Mouse (Mus musculus) kidney, adult 2 months (tissue): ENCODE results near the gene Tbxa2r. TPM values are rescaled to one million over a fixed set of nuclear protein-coding genes. Genes with fewer than 3 reads are reported as not detected.

Source experiments
- DNase-seq: peaks from one replicate; pipeline ENCODE4 v3.0.0; 2021
- H3K27ac ChIP-seq: fragments of 200-500 bp; 2 replicates; pipeline ENCODE4 v1.5.1; 2012; ENCODE audit warnings: low read depth, low read length, control low read depth, inconsistent platforms; ENCODE audit not compliant: insufficient read depth
- H3K27me3 ChIP-seq: fragments of 200-500 bp; replicated peaks from 2 replicates; pipeline ENCODE4 v1.6.1; 2012; ENCODE audit warnings: mild to moderate bottlenecking, moderate library complexity, low read length, inconsistent platforms; ENCODE audit not compliant: control insufficient read depth, insufficient read depth
- H3K36me3 ChIP-seq: fragments of 200-500 bp; 2 replicates; pipeline ENCODE4 v1.6.1; 2012; ENCODE audit warnings: mild to moderate bottlenecking, moderate library complexity, low read length, inconsistent platforms; ENCODE audit not compliant: control insufficient read depth, insufficient read depth
- H3K4me1 ChIP-seq: fragments of 200-500 bp; 2 replicates; pipeline ENCODE4 v1.6.1; 2011; ENCODE audit warnings: low read length; ENCODE audit not compliant: control insufficient read depth, insufficient read depth
- H3K4me3 ChIP-seq: fragments of 200-500 bp; 2 replicates; pipeline ENCODE4 v1.5.1; 2011; ENCODE audit warnings: mild to moderate bottlenecking, low read depth, low read length, control low read depth; ENCODE audit not compliant: insufficient read depth
- CTCF ChIP-seq: fragments of 200-500 bp; conservative IDR thresholded peaks from 2 replicates; pipeline ENCODE4 v1.5.1; 2011; ENCODE audit warnings: low read depth, mild to moderate bottlenecking, control low read depth, low read length, moderate library complexity, mixed read lengths; ENCODE audit not compliant: insufficient read depth, insufficient read length
- POLR2A ChIP-seq: fragments of 200-500 bp; IDR thresholded peaks from one replicate; pipeline ENCODE4 v1.6.1; 2011; ENCODE audit warnings: low read depth, low read length, control low read depth
- WGBS: fragments of 180-500 bp; shearing (Covaris S2); methylation state at CpG from one replicate; pipeline ENCODE4 v1.1.7; 2018; 5-methylcytosine and 5-hydroxymethylcytosine counted together
- polyA plus RNA-seq: library from polyadenylated mRNA; depleted of rRNA; stranded (reverse); fragments of >200 nt; gene quantifications from 2 replicates; pipeline ENCODE4 v1.2.3, GENCODE M21; 2012

Gene Tbxa2r
- polyA plus RNA-seq, 1 experiment: 16.6 TPM

DNA sequence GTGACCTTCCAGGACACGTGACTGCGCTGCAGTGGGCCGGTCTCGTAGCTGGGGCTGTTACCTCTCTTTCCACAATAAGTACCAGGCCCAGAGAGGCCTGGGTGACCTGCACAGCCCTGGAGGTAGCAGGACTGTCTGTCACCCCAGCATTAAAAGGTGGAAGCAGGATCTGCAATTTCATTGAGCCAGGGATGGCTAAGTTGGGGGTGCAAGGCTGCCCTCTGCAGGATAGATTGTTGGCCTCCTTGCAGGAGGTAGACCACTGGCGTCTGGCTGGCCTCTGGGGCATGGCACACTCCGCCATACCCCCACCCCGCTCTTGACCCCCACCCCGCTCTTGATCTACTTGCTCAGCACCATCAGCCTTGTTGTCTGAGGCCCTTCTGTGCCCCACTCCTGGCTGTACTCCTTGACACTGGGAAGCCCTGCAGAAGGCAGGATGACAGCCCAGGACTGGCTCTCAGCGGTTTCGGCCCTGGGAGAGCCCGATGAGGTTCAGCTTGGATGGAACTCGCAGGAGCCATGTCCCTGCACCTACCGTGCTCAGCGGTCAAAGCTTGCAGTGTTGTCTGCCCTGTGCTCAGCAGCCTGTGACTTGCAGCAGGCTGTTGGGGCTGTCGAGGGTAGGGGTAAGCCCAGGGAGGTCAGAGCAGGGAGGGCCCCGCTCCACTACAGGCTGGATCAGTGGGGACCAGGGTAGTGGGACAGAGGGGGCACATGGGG lies 12.0 kb upstream of the Tbxa2r start:
- Histone ChIP-seq H3K4me3 (peak overlapping the region; percentile 8; the same call in 1 of the 2 replicates), H3K36me3 (no peaks in the 10 kb centered on the region), H3K27me3 (no peaks in the 10 kb centered on the region), H3K27ac (no peak overlapping the region), H3K4me1 (peaks cover 5% of the 10 kb centered on the region; the same call in 1 of the 2 replicates)
- peak; percentile 45 for DNase-seq
- WGBS: 43% methylated on average over 16 of the region's 16 CpGs
- TF ChIP-seq POLR2A (no peak), CTCF (peak; percentile 59)

DNA sequence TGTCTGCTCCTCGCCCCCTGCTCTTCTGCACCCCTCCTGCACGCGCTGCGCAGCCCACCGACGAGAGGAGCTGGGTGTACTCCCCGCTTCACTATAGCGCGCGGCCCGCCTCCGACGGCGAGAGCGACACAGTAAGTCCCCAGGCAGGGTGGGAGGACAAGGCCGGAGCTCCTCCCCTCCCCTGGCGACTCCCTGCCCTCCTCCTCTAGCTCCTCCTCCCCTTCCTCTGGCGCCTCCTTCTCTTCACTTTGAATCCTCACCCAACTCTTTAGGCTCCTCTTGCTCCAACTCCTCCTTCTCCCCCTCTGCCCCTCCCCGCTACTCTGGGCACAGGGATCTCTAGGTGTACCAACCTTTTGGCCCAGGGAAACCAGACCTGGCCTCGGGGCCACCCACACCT lies 11.3 kb upstream of the Tbxa2r start:
- 22% methylated on average over 20 of the region's 20 CpGs for WGBS
- peak overlapping the region; percentile 39; the same call in 1 of the 2 replicates for H3K4me3 ChIP-seq
- DNase-seq: peak; percentile 77
- H3K4me1 ChIP-seq: peaks cover 5% of the 10 kb centered on the region; the same call in 1 of the 2 replicates
- no peak overlapping the region; the same call in 1 of the 2 replicates for H3K27ac ChIP-seq
- no peaks in the 10 kb centered on the region for H3K27me3 ChIP-seq
- TF ChIP-seq CTCF (no peak), POLR2A (no peak)
- H3K36me3 ChIP-seq: no peaks in the 10 kb centered on the region

- Histone ChIP-seq H3K27me3 (no peaks in the 10 kb centered on the region), H3K27ac (no peak overlapping the region), H3K4me3 (no peak overlapping the region), H3K4me1 (peaks cover 5% of the 10 kb centered on the region; the same call in 1 of the 2 replicates), H3K36me3 (no peaks in the 10 kb centered on the region)
- peak; percentile 45 for DNase-seq
- WGBS: 72% methylated on average over 13 of the region's 13 CpGs
- TF ChIP-seq POLR2A (no peak), CTCF (no peak)
Observed at GRCm38 (mm10) chr10:81318589-81319329, 9.8 kb upstream of the Tbxa2r start.

- 34% methylated on average over 8 of the region's 8 CpGs for WGBS
- no peak for DNase-seq
Observed at GRCm38 (mm10) chr10:81319330-81319699, 9.2 kb upstream of the Tbxa2r start.

DNA sequence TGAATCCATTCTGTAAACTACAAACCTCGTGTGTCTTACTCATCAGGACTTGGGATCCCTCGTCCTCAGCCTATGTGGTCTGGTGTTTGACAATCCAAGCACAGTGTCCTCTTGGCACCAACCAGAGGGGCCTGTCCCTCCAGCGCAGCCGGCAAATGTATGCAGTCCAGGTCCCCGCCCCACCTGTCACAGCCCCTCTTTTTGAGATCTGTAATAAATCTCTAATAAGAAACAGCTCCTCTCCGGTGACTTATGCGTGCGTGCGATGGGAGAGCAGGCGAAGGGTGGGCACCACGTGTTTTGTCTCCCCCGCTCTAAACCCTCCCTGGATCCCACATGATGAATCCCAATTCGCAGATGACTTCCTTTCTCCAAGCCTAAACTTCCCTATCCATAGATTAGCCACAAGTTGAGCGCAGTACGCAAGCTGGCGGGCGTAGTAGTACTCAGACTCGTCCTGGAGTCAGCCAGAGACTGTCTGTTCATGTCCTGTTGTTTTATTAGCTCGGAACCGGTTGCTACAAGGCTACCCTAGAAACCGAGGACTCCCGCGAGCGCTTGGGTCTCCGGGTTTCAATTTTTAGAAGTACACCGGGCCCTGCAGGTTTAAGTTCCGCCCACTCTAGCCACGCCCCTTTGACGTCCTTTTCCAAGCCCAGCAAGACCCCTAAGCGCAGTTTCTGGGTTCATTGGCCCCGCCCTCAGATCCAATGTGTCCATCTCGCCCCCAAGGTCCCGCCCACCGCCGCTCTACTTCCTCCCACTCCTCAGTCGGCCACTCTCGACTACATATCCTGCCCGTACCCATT lies 8.6 kb upstream of the Tbxa2r start:
- H3K4me1 ChIP-seq: peaks cover 5% of the 10 kb centered on the region; the same call in 1 of the 2 replicates
- TF ChIP-seq CTCF (no peak), POLR2A (no peak)
- peak overlapping the region; percentile 83 for H3K27ac ChIP-seq
- DNase-seq: peak; percentile 31
- no peaks in the 10 kb centered on the region for H3K36me3 ChIP-seq
- WGBS: 1% methylated on average over 38 of the region's 38 CpGs
- no peaks in the 10 kb centered on the region for H3K27me3 ChIP-seq
- peak overlapping the region; percentile 59 for H3K4me3 ChIP-seq

More at GRCm38 (mm10) chr10:81319330-81319699, 9.2 kb upstream of the Tbxa2r start:
- H3K27me3 ChIP-seq: no peaks in the 10 kb centered on the region
- H3K27ac ChIP-seq: no peak overlapping the region
- H3K36me3 ChIP-seq: no peaks in the 10 kb centered on the region
- TF ChIP-seq POLR2A (no peak), CTCF (peak; percentile 34; the same call in 1 of the 2 replicates)
- peaks cover 5% of the 10 kb centered on the region; the same call in 1 of the 2 replicates for H3K4me1 ChIP-seq
- no peak overlapping the region for H3K4me3 ChIP-seq

DNA sequence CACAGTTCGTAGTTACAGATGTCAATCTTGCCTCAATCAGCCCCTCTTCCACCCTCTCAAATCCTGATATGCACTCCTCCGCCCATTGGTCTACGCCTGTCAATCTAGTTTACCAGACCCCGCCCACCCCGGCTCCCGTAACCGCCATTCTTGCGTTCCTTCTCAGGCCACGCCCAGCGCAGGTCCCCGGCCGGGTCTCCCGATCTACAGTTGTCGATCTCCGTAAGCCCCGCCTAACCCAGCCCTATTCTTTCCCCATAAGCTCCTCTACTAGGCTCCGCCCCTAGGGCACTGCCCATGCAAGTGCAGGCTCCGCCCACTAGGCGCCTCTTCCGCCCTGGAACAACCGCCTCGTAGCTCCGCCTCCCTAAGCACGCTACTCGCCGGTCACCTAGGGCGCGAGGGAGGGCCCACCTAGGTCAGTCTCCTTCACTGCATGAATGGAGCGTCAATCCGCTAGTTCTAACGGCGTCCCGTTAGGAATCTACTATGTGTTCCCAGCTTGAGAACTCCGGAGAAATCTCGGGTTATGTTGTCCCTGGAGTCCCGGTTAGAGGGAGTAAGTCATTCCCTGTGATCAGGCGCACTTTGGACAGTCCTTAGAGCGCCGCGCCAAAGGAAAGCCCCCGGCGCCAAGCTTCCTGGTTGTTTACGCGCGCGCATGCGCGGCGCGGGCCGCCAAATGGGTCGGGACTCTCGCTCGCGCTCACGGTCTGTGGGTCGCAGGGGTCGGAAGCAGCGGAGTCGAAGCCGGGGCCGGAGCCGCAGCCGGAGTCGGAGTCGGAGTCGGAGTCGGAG lies 7.8 kb upstream of the Tbxa2r start, which contains the start of gene Cactin:
Gene Cactin, plus strand, starts transcription at position 554 of the 798 bp plus-strand sequence.
- peak within 1 kb of the TSS; percentile 90 for H3K27ac ChIP-seq
- H3K36me3 ChIP-seq: no peaks in the 10 kb centered on the region
- DNase-seq: peak; percentile 100
- H3K4me3 ChIP-seq: peak within 1 kb of the TSS; percentile 80
- no peaks in the 10 kb centered on the region for H3K27me3 ChIP-seq
- no peak for TF ChIP-seq POLR2A
- no peak for TF ChIP-seq CTCF
- WGBS: under 1% methylated on average over 68 of the region's 68 CpGs
- H3K4me1 ChIP-seq: peaks cover 5% of the 10 kb centered on the region; the same call in 1 of the 2 replicates
